In the genomic region with DNA sequence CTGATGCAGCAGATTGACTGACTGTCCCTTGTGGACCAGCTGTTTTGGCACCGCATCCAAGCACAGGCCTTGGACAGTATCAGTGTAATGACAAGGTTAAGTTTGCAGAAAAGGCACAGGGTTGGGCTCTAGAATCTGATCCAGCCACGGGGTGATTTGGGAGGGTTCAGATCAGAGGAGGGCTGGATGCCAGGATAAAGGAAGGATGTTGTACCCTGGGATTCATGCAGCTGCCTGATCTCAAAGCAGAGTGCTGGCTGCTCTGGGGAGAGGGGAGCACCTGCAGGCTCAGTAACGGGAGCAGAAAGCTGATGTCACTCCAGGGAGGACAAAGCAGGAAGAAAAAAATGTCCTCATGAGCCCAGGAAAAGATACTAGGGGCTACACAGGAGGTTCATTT, we compare ENCODE assay signal across 22 mouse cellular contexts.
DNase-seq lines count a peak whose midpoint lies in the region; ATAC-seq and TF ChIP-seq lines count a peak whose summit lies in the region.
"Had no signal": no experiment of that assay in that cellular context is flagged by ENCODE, and none has a peak within 500 bp of the region (broad histone marks: within the 10 kb centered on the region; RNA-seq: fewer than 3 reads in every experiment).

No protein-coding gene starts in this region.

- H3K4me2 ChIP-seq in forebrain, postnatal 0 days (ENCODE audit: low read depth): no peak overlapping the region
- no peak overlapping the region for H3K4me2 ChIP-seq in forebrain, embryonic 13.5 days
- no peak overlapping the region for H3K4me2 ChIP-seq in neural tube, embryonic 15.5 days
- H3K4me2 ChIP-seq: heart, embryonic 12.5 days; kidney, embryonic 15.5 days; limb, embryonic 15.5 days; lung, embryonic 14.5 days had no signal

- no peaks in the 10 kb centered on the region for H3K36me3 ChIP-seq in forebrain, postnatal 0 days (ENCODE audit: insufficient read depth)
- no peaks in the 10 kb centered on the region for H3K36me3 ChIP-seq in forebrain, embryonic 13.5 days (ENCODE audit: poor library complexity, severe bottlenecking)
- no peaks in the 10 kb centered on the region for H3K36me3 ChIP-seq in neural tube, embryonic 15.5 days
- H3K36me3 ChIP-seq: heart, embryonic 12.5 days; kidney, embryonic 15.5 days; limb, embryonic 15.5 days had no signal

- no peaks in the 10 kb centered on the region for H3K9me3 ChIP-seq in forebrain, postnatal 0 days (ENCODE audit: low read length)
- no peaks in the 10 kb centered on the region for H3K9me3 ChIP-seq in forebrain, embryonic 13.5 days (replicated peaks)
- no peaks in the 10 kb centered on the region for H3K9me3 ChIP-seq in neural tube, embryonic 15.5 days (replicated peaks)
- H3K9me3 ChIP-seq: heart, embryonic 12.5 days; kidney, embryonic 15.5 days; limb, embryonic 15.5 days had no signal

- no peak overlapping the region for H3K9ac ChIP-seq in forebrain, postnatal 0 days
- no peak overlapping the region for H3K9ac ChIP-seq in forebrain, embryonic 13.5 days
- 0 out of 2 replicates have a peak overlapping the region, but pooled peaks have one; percentile 5 for H3K9ac ChIP-seq in neural tube, embryonic 15.5 days (replicated peaks)
- H3K9ac ChIP-seq: heart, embryonic 12.5 days; kidney, embryonic 15.5 days; limb, embryonic 15.5 days; liver, embryonic 14.5 days; lung, embryonic 14.5 days had no signal

- H3K27ac ChIP-seq in forebrain, postnatal 0 days (ENCODE audit: low read depth, low read length): no peak overlapping the region
- H3K27ac ChIP-seq in forebrain, embryonic 13.5 days: no peak overlapping the region
- H3K27ac ChIP-seq in neural tube, embryonic 15.5 days (replicated peaks): no peak overlapping the region
- H3K27ac ChIP-seq: kidney, embryonic 15.5 days; limb, embryonic 15.5 days; liver, embryonic 14.5 days had no signal

- no peak for TF ChIP-seq CTCF in forebrain, postnatal 0 days (IDR thresholded peaks at IDR 0.05; ENCODE audit: low read depth)

- 0 out of 2 replicates have a peak, but pooled peaks have one; percentile 23 for ATAC-seq in forebrain, postnatal 0 days
- no peak for ATAC-seq in forebrain, embryonic 13.5 days
- no peak for ATAC-seq in neural tube, embryonic 15.5 days (ENCODE audit: low FRiP score)
- ATAC-seq in frontal cortex, adult (ENCODE audit: low TSS enrichment): no peak

- no peaks in the 10 kb centered on the region for H3K27me3 ChIP-seq in forebrain, postnatal 0 days (ENCODE audit: insufficient read depth, low read length)
- H3K27me3 ChIP-seq in forebrain, embryonic 13.5 days: no peaks in the 10 kb centered on the region
- H3K27me3 ChIP-seq in neural tube, embryonic 15.5 days (replicated peaks): no peaks in the 10 kb centered on the region
- H3K27me3 ChIP-seq: heart, embryonic 12.5 days; kidney, embryonic 15.5 days; limb, embryonic 15.5 days had no signal

- WGBS in forebrain, postnatal 0 days: 42% methylated on average over 3 of the region's 3 CpGs
- WGBS in forebrain, embryonic 13.5 days: 52% methylated on average over 3 of the region's 3 CpGs
- WGBS in neural tube, embryonic 15.5 days: 48% methylated on average over 3 of the region's 3 CpGs

- DNase-seq in forebrain, postnatal 0 days: no peak
- DNase-seq in neural tube, embryonic 10.5 days (ENCODE audit: extremely low spot score, low spot score): no peak
- peak; percentile 12 for DNase-seq in gastrocnemius, postnatal 25 days
- no peak for DNase-seq in layer of hippocampus, adult 8-10 months (ENCODE audit: low spot score in 2 of 2)
- DNase-seq: B cell, adult 2 months; cerebellum, adult 9-10 months; heart, postnatal 14 days; kidney, adult 11 months; kidney, postnatal 36 days; layer of hippocampus, adult 9-11 months; lung, embryonic 14.5 days; midbrain, embryonic 14.5 days; retina, postnatal 1 day; right cerebral cortex, postnatal 25 days; thymus, postnatal 14 days had no signal

- H3K4me1 ChIP-seq in forebrain, postnatal 0 days (ENCODE audit: insufficient read depth): no peaks in the 10 kb centered on the region
- H3K4me1 ChIP-seq in forebrain, embryonic 13.5 days: no peaks in the 10 kb centered on the region
- H3K4me1 ChIP-seq in neural tube, embryonic 15.5 days: no peaks in the 10 kb centered on the region
- H3K4me1 ChIP-seq: kidney, embryonic 15.5 days; limb, embryonic 15.5 days had no signal

- H3K4me3 ChIP-seq in forebrain, postnatal 0 days (ENCODE audit: low read depth, low read length): no peak overlapping the region
- H3K4me3 ChIP-seq in forebrain, embryonic 13.5 days: no peak overlapping the region
- no peak overlapping the region for H3K4me3 ChIP-seq in neural tube, embryonic 15.5 days (replicated peaks)
- H3K4me3 ChIP-seq: heart, embryonic 12.5 days; kidney, embryonic 15.5 days; limb, embryonic 15.5 days had no signal
